ENCODE assay signal across 31 mouse cellular contexts in genomic region chr10:98685739-98686138, GRCm38 (mm10).
"Had no signal": no experiment of that assay in that cellular context is flagged by ENCODE, and none has a peak within 500 bp of the region (broad histone marks: within the 10 kb centered on the region; RNA-seq: fewer than 3 reads in every experiment).

No protein-coding gene starts in this region.

- H3K4me1 ChIP-seq: heart, embryonic 12.5 days; heart, embryonic 15.5 days; hindbrain, embryonic 12.5 days; hindbrain, embryonic 13.5 days; hindbrain, embryonic 15.5 days had no signal

- H3K9ac ChIP-seq: heart, embryonic 12.5 days; heart, embryonic 13.5 days; heart, embryonic 15.5 days; hindbrain, embryonic 12.5 days; hindbrain, embryonic 13.5 days; hindbrain, embryonic 14.5 days; hindbrain, embryonic 15.5 days; intestine, embryonic 15.5 days had no signal

- H3K27ac ChIP-seq: heart, adult 2 months; heart, embryonic 13.5 days; heart, embryonic 15.5 days; hindbrain, embryonic 10.5 days; hindbrain, embryonic 12.5 days; hindbrain, embryonic 13.5 days; hindbrain, embryonic 14.5 days; hindbrain, embryonic 15.5 days; hindbrain, postnatal 0 days; intestine, embryonic 15.5 days; layer of hippocampus, adult 2 months; left cerebral cortex, adult 2 months had no signal

- DNase-seq: heart, adult 18-20 months; heart, adult 2 months; heart, postnatal 10 days; heart, postnatal 14 days; heart, postnatal 36 days; heart, postnatal 4 days; kidney, adult 11 months; kidney, adult 2 months; kidney, adult 8-10 months; kidney, postnatal 10 days; kidney, postnatal 14 days; kidney, postnatal 25 days; kidney, postnatal 4 days; layer of hippocampus, adult 9-11 months; layer of hippocampus, postnatal 36 days had no signal

- H3K4me2 ChIP-seq: heart, embryonic 11.5 days; heart, embryonic 12.5 days; heart, embryonic 13.5 days; heart, embryonic 15.5 days; hindbrain, embryonic 12.5 days; hindbrain, embryonic 13.5 days; hindbrain, embryonic 14.5 days; hindbrain, embryonic 15.5 days; intestine, embryonic 15.5 days had no signal

- H3K9me3 ChIP-seq: heart, embryonic 10.5 days; heart, embryonic 12.5 days; heart, embryonic 15.5 days; hindbrain, embryonic 10.5 days; hindbrain, embryonic 12.5 days; hindbrain, embryonic 13.5 days; hindbrain, embryonic 15.5 days; intestine, embryonic 15.5 days had no signal

- H3K4me3 ChIP-seq: heart, adult 2 months; heart, embryonic 10.5 days; heart, embryonic 12.5 days; heart, embryonic 13.5 days; heart, embryonic 15.5 days; hindbrain, embryonic 10.5 days; hindbrain, embryonic 12.5 days; hindbrain, embryonic 13.5 days; hindbrain, embryonic 15.5 days; intestine, embryonic 15.5 days; layer of hippocampus, adult 2 months; left cerebral cortex, adult 2 months had no signal

- H3K27me3 ChIP-seq: heart, embryonic 12.5 days; heart, embryonic 13.5 days; heart, embryonic 15.5 days; hindbrain, embryonic 12.5 days; hindbrain, embryonic 13.5 days; hindbrain, embryonic 15.5 days; intestine, embryonic 15.5 days had no signal

- H3K36me3 ChIP-seq: heart, embryonic 10.5 days; heart, embryonic 12.5 days; heart, embryonic 13.5 days; heart, embryonic 15.5 days; hindbrain, embryonic 10.5 days; hindbrain, embryonic 12.5 days; hindbrain, embryonic 13.5 days; hindbrain, embryonic 15.5 days; intestine, embryonic 15.5 days had no signal

- ATAC-seq: hindbrain, embryonic 16.5 days; hindbrain, postnatal 0 days; inflammation-experienced regulatory T-cells, adult 6 months had no signal
